Mouse (Mus musculus): Measurements from ENCODE around the gene Ube2u. TPM values are rescaled to one million over a fixed set of nuclear protein-coding genes. Genes with fewer than 3 reads are reported as not detected.

Gene Ube2u
- polyA plus RNA-seq, 1 experiment, result not detected

- Histone ChIP-seq H3K27me3 (ENCODE audit: control insufficient read depth, insufficient read depth, low read length) (no peaks in the 10 kb centered on the region), H3K4me1 (ENCODE audit: control insufficient read depth, insufficient read depth, insufficient read length) (no peaks in the 10 kb centered on the region), H3K4me3 (ENCODE audit: extremely low read depth, insufficient read depth, insufficient read length) (no peak overlapping the region), H3K27ac (ENCODE audit: insufficient read depth, low read length) (no peak overlapping the region), H3K36me3 (ENCODE audit: control insufficient read depth, insufficient read depth, low read length) (no peaks in the 10 kb centered on the region)
- no peak for TF ChIP-seq POLR2A (IDR thresholded peaks at IDR 0.05; ENCODE audit: low read depth, low read length)
- no peak for TF ChIP-seq CTCF (IDR thresholded peaks at IDR 0.05; ENCODE audit: extremely low read depth, insufficient read depth, insufficient read length, insufficient replicate concordance)
- 84% methylated on average over 4 of the region's 4 CpGs for WGBS
- no peak for DNase-seq (ENCODE audit: low read depth in 1 of 2, low spot score in 2 of 2)
Observed at GRCm38 (mm10) chr4:100597049-100597448, 118.4 kb downstream of the Ube2u start.
